Mouse (Mus musculus) ES-E14 (cell line): ENCODE data around the gene Zfp579. TPM values are rescaled to one million over a fixed set of nuclear protein-coding genes. Genes with fewer than 3 reads are reported as not detected.

Source experiments
- DNase-seq: peaks from one replicate; pipeline ENCODE4 v3.0.0-alpha.2; 2013; ENCODE audit warnings: low read depth, low spot score
- H3K27ac ChIP-seq: 2 replicates; pipeline ENCODE4 v1.5.1; 2012; ENCODE audit warnings: low read depth, mild to moderate bottlenecking, low read length, moderate library complexity, mixed read lengths; ENCODE audit not compliant: poor library complexity, insufficient read depth, severe bottlenecking
- H3K36me3 ChIP-seq: 2 replicates; pipeline ENCODE4 v1.6.1; 2012; ENCODE audit warnings: mild to moderate bottlenecking, low read length, moderate library complexity, mixed read lengths; ENCODE audit not compliant: control insufficient read depth, poor library complexity, insufficient read depth, severe bottlenecking
- H3K4me1 ChIP-seq, 2 experiments: fragments of 150-350 bp in 1 of 2; sonication (generic) in 1 of 2; 2 replicates each; pipeline ENCODE4 v1.6.1; 2012; ENCODE audit warnings: low read length in 2 of 2, mild to moderate bottlenecking in 1 of 2, mixed read lengths in 1 of 2; ENCODE audit not compliant: control insufficient read depth in 2 of 2, insufficient read depth in 2 of 2, poor library complexity in 1 of 2
- H3K4me3 ChIP-seq, 2 experiments: fragments of 150-350 bp in 1 of 2; sonication (generic) in 1 of 2; 2 replicates each; pipeline ENCODE4 v1.5.1; 2012; ENCODE audit warnings: low read length in 2 of 2, low read depth in 1 of 2, mild to moderate bottlenecking in 1 of 2, mixed read lengths in 1 of 2; ENCODE audit not compliant: insufficient read depth in 1 of 2, poor library complexity in 1 of 2, severe bottlenecking in 1 of 2
- H3K9ac ChIP-seq: 2 replicates; pipeline ENCODE4 v1.6.1; 2012; ENCODE audit warnings: low read depth, mild to moderate bottlenecking, low read length, mixed read lengths; ENCODE audit not compliant: poor library complexity, insufficient read depth, severe bottlenecking
- H3K9me3 ChIP-seq: fragments of 150-350 bp; sonication (generic); 2 replicates; pipeline ENCODE4 v1.6.1; 2012; ENCODE audit warnings: low read depth, mild to moderate bottlenecking, low read length; ENCODE audit not compliant: control insufficient read depth, insufficient read depth
- CHD2 ChIP-seq: IDR thresholded peaks from 2 replicates; pipeline ENCODE4 v1.6.1; 2014; ENCODE audit warnings: mild to moderate bottlenecking, low read depth, low read length, inconsistent platforms
- HCFC1 ChIP-seq: IDR thresholded peaks from 2 replicates; pipeline ENCODE4 v1.6.1; 2012; ENCODE audit warnings: low read length, inconsistent platforms, borderline replicate concordance; ENCODE audit not compliant: insufficient read depth
- MAFK ChIP-seq: IDR thresholded peaks from 2 replicates; pipeline ENCODE4 v1.6.1; 2014; ENCODE audit warnings: mild to moderate bottlenecking, low read depth, low read length, inconsistent platforms; ENCODE audit not compliant: insufficient read depth
- ZC3H11A ChIP-seq: IDR thresholded peaks from 2 replicates; pipeline ENCODE4 v1.6.1; 2012; ENCODE audit warnings: low read depth, mild to moderate bottlenecking, inconsistent platforms, low read length, borderline replicate concordance
- ZNF384 ChIP-seq: IDR thresholded peaks from 2 replicates; pipeline ENCODE4 v1.6.1; 2012; ENCODE audit warnings: low read depth, low read length, inconsistent platforms
- in situ Hi-C, 2 experiments: fragments of 600-800 bp; cut with MboI; formaldehyde crosslinking; loops; one replicate each; pipeline ENCODE4 v1.15.1; 2025; ENCODE audit warnings: low sequenced_read_pairs in 2 of 2, inconsistent platforms in 1 of 2; ENCODE audit not compliant: unreplicated experiment in 2 of 2
- total RNA-seq: library from RNA; depleted of rRNA; stranded (reverse); fragments of 300-350 nt; gene quantifications from 2 replicates; pipeline ENCODE4 v1.2.3, GENCODE M21; 2012

Gene Zfp579
- total RNA-seq, 1 experiment, result 2.9 TPM

- peaks cover 0 to 6% of the 10 kb centered on the region in 2 experiments; a peak in 1 of 4 replicates for H3K4me1 ChIP-seq
- in situ Hi-C loops, result no loop called here
- TF ChIP-seq ZC3H11A (no peak), HCFC1 (no peak)
- H3K9me3 ChIP-seq, result no peaks in the 10 kb centered on the region
- H3K9ac ChIP-seq, result no peak overlapping the region
- no peaks in the 10 kb centered on the region for H3K36me3 ChIP-seq
- H3K4me3 ChIP-seq, result no peak overlapping the region
- DNase-seq, result no peak
- H3K27ac ChIP-seq, result no peak overlapping the region
These were observed 31.0 kb downstream of the Zfp579 start for GRCm38 (mm10) chr7:4964988-4965387.

- TF ChIP-seq ZNF384 (no peak), CHD2 (no peak), HCFC1 (no peak), ZC3H11A (no peak), MAFK (no peak)
- H3K4me1 ChIP-seq, result peaks cover 0 to 6% of the 10 kb centered on the region in 2 experiments; a peak in 1 of 4 replicates
- no peak within 1 kb of the TSS for H3K27ac ChIP-seq
- H3K4me3 ChIP-seq, result no peak within 1 kb of the TSS
- H3K9me3 ChIP-seq, result no peaks in the 10 kb centered on the region
- in situ Hi-C loops, result no loop called here
- no peaks in the 10 kb centered on the region for H3K36me3 ChIP-seq
- no peak within 1 kb of the TSS for H3K9ac ChIP-seq
- peak; percentile 77 for DNase-seq
These were observed 31.7 kb downstream of the Zfp579 start, which contains the start of gene Sbk2 for GRCm38 (mm10) chr7:4964272-4964671. TSS of gene Sbk2 (minus strand) at chr7:4964406.

GRCm38 (mm10) chr7:4963527-4963926 lies 32.4 kb downstream of the Zfp579 start:
- Histone ChIP-seq H3K9me3 (no peaks in the 10 kb centered on the region), H3K4me1 (peaks cover 0 to 6% of the 10 kb centered on the region in 2 experiments; a peak in 1 of 4 replicates), H3K9ac (no peak overlapping the region), H3K4me3 (no peak overlapping the region), H3K36me3 (no peaks in the 10 kb centered on the region), H3K27ac (no peak overlapping the region)
- no peak for DNase-seq
- TF ChIP-seq ZNF384, result no peak
- no peak for TF ChIP-seq MAFK
- no peak for TF ChIP-seq ZC3H11A
- no peak for TF ChIP-seq HCFC1
- no peak for TF ChIP-seq CHD2
- in situ Hi-C loops, result no loop called here

GRCm38 (mm10) chr7:4957361-4957760 lies 38.6 kb downstream of the Zfp579 start:
- no peak overlapping the region for H3K9ac ChIP-seq

GRCm38 (mm10) chr7:4953815-4954445 lies 42.0 kb downstream of the Zfp579 start:
- Histone ChIP-seq H3K36me3 (no peaks in the 10 kb centered on the region), H3K4me1 (peaks cover 0 to 8% of the 10 kb centered on the region in 2 experiments; a peak in 1 of 4 replicates), H3K4me3 (no peak overlapping the region), H3K9ac (no peak overlapping the region), H3K27ac (no peak overlapping the region), H3K9me3 (no peaks in the 10 kb centered on the region)
- in situ Hi-C loops, result no loop called here
- TF ChIP-seq MAFK, result no peak
- TF ChIP-seq HCFC1, result no peak
- TF ChIP-seq ZNF384, result no peak
- no peak for TF ChIP-seq ZC3H11A
- DNase-seq, result no peak

More at GRCm38 (mm10) chr7:4957361-4957760, 38.6 kb downstream of the Zfp579 start:
- H3K36me3 ChIP-seq, result no peaks in the 10 kb centered on the region
- no peak overlapping the region for H3K4me3 ChIP-seq
- H3K9me3 ChIP-seq, result no peaks in the 10 kb centered on the region
- TF ChIP-seq ZC3H11A (no peak), MAFK (no peak), ZNF384 (no peak), CHD2 (no peak), HCFC1 (no peak)
- no peaks in the 10 kb centered on the region for H3K4me1 ChIP-seq
- DNase-seq, result no peak
- in situ Hi-C loops, result no loop called here
- no peak overlapping the region for H3K27ac ChIP-seq
